Mouse (Mus musculus) heart, postnatal 10 days (tissue): Measurements from ENCODE around the gene Sod2. TPM values are rescaled to one million over a fixed set of nuclear protein-coding genes. Genes with fewer than 3 reads are reported as not detected.
A peak's percentile ranks its signal among the peaks of the same experiment; 100 is the strongest.
"Not testable (repeated sequence)": the region's sequence is repeated elsewhere in the genome, so short reads cannot be mapped to it uniquely, and the experiment has no call there.

ENCODE experiments used
- DNase-seq, 2 experiments: peaks; one replicate each; pipeline ENCODE4 v3.0.0; 2021
- intact Hi-C: fragments of 180-260 bp; cut with DNase I; formaldehyde crosslinking; loops from one replicate; pipeline ENCODE4 v1.15.1; 2025
- total RNA-seq, 2 experiments: library from RNA; stranded (reverse); gene quantifications; 2 replicates each; pipeline ENCODE4 v1.2.3; 2021

The Sod2 gene
- total RNA-seq, 2 experiments from 2014 or later, result 815 to 853 TPM

DNA sequence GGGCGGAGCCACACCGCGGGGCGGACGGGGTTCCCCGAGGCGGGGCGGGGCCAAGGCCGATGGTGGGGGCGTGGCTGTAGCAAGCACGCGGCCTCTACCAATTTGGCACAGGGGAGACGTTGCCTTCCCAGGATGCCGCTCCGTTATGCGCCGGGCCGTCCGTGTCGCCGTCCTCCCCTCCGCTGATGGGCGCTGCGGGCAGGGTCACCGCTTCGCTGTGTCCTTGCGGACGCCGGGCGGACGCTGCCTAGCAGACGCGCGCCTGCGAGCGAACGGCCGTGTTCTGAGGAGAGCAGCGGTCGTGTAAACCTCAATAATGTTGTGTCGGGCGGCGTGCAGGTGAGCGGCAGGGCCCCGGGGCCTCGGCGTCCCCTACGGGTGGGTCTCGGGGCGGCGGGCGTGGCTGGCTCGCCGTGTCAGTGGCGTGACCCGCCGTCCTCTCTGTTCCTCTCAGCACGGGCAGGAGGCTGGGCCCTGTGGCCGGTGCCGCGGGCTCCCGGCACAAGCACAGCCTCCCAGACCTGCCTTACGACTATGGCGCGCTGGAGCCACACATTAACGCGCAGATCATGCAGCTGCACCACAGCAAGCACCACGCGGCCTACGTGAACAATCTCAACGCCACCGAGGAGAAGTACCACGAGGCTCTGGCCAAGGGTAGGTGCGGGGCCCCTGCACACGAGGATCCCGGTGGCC is 1.2 kb downstream of the Sod2 start:
- intact Hi-C loops, result loop anchor here (1.0 kb wide), 2 partner anchors 16 to 92 kb away; partner anchors contain the start of gene Mrpl18
- peak; percentile 99 to 100 for DNase-seq

DNA sequence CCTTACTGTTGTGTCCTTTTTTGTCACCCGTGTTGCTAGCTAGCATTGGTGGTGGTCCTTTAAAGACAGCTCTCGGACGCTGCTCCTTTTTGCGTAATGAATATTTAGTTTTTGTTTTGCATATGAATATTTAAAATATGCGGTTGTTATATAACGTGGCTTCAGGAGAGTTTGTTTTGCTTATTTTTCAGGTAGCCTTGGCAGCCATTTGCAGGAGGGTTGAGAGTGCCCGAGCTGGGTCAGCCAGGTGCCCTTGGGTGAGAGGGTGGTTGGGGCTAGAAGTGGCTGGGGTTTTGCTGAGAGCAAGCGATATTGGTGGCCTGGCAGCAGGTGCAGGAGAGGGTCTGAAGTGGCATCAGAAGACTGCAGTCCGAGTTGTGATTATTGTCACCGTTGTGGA is 1.9 kb downstream of the Sod2 start:
- peak; percentile 52 to 54 for DNase-seq
- intact Hi-C loops, result no loop called here

GRCm38 (mm10) chr17:13009887-13010286 is 3.2 kb downstream of the Sod2 start:
- DNase-seq, result peak; percentile 50 to 66
- intact Hi-C loops, result loop anchor here (5.0 kb wide), 1 partner anchor 128 kb away; no protein-coding TSS in a partner anchor

GRCm38 (mm10) chr17:13013316-13013715 is 6.7 kb downstream of the Sod2 start:
- intact Hi-C loops, result loop anchor here (5.0 kb wide), 1 partner anchor 131 kb away; no protein-coding TSS in a partner anchor

GRCm38 (mm10) chr17:13036627-13037192 is 30.1 kb downstream of the Sod2 start:
- intact Hi-C loops, DNase-seq: not testable (repeated sequence)

More at GRCm38 (mm10) chr17:13013316-13013715, 6.7 kb downstream of the Sod2 start:
- DNase-seq, result no peak

- intact Hi-C loops, result not testable (repeated sequence)
Measured at GRCm38 (mm10) chr17:13043846-13044673, 37.4 kb downstream of the Sod2 start.

DNA sequence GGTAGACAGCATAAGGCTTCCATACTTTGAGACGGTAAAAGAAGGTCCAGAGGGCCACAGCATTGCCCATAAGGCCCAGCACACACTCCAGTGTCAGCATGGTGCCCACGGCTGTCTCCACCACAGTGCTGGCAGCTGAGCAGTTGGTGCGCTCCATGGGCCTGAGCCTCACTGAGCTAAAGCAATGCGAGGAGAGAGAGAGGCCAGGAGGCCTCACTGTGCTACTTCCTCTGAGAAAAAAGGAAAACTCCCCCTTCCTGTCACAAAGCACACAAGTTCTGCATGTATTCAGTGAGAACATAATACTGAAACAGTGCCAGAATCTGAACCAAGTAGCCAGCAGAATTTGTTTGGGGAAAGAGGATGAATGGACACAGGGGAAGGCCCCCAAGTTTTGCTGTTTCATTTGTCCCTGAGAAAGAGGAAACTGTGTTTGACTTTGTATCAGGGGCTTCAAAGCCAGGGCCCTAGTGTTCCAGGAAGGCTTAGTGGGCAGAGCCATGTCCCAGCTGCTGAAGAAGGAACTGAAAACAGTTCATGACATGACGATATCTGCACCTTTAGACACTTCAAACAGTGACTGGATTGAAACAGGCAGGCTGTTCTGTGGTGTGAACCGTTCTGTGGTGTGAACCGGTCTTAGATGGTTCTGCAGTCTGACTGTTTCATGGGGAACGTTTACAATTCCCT is 45.6 kb downstream of the Sod2 start, which contains the start of gene Gpr31b:
TSS of gene Gpr31b (minus strand) at position 173 of the 690 bp plus-strand sequence.
- peak in 1 of 2 experiments; percentile 12 for DNase-seq
- intact Hi-C loops, result not testable (repeated sequence)

More at GRCm38 (mm10) chr17:13043846-13044673, 37.4 kb downstream of the Sod2 start:
- peak; percentile 51 to 72 for DNase-seq

DNA sequence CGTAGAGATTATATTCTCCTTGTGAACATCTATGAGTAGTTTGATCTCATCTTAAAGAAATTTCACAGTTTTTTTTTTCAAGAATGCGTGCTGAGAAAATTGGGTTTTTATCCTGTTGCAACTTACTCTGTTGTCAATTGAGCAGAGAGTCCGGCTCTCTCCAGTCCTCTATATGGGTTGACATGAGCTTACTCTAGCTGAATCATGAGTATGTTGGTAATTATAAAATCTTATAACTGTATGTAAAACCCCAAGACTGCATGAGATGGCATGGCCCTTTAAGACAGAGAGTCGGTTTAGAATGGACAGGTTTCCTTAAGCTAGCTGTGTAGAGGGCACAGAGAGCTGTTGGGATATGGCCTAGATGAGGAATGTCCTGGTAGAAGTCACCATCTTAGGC is 54.2 kb downstream of the Sod2 start, which contains the start of gene Tcp10b:
TSS of gene Tcp10b (plus strand) at position 301 of the 400 bp plus-strand sequence.
- intact Hi-C loops, DNase-seq: not testable (repeated sequence)

DNA sequence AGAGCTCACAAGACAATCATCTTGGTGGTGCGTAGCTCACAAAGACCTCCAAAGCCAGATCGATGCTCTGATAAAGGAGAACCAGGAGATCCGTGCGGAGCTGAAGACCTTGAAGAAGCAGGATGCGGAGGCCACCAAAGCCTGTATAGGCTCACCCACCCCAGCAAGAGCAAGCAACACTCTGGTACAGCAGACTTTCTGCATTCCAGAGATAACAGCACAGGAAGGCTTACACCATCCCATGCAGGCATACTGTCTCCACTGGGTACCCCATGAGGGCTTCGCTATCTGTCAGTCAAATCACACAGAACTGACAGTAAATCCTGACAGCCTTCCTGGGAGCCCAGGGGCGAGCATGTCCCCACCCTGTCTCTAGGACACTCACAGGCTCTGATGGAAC is 56.2 kb downstream of the Sod2 start:
- DNase-seq, intact Hi-C loops: not testable (repeated sequence)

GRCm38 (mm10) chr17:13067864-13068385 is 61.3 kb downstream of the Sod2 start:
- intact Hi-C loops, DNase-seq: not testable (repeated sequence)

DNA sequence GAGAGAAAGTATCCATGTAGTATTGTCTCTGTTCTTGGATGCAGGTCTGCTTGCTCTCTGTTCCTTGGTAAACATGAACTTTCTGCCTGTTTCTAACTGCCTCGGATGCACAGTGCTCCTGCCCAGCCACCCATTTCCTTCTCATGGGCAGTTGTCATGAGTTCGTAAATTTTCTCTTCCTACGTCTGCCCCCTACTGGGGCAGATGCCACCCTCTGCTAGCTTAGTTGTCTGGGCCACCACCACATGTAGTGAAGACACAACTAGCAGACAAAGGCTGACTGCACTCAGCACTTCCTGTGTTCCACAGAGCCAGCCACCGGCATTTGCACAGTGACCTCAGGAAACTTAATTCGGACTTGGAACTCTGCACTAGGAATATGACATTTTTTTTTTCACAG is 62.6 kb downstream of the Sod2 start:
- DNase-seq, intact Hi-C loops: not testable (repeated sequence)

Other genes starting within 250 kb of the Sod2 start
- gene Igf2r, start 237.2 kb upstream of the Sod2 start, total RNA-seq, result 100 to 1,000 TPM; 180 to 214 TPM
- gene Mas1, start 138.7 kb upstream of the Sod2 start, total RNA-seq, result under 1 TPM; 0.22 to 0.50 TPM
- gene Mrgprh, start 130.8 kb upstream of the Sod2 start, total RNA-seq, result 1 to 10 TPM; 1.9 to 2.1 TPM
- 1 to 10 TPM; 1.3 to 1.5 TPM for gene Pnldc1, start 96.6 kb upstream of the Sod2 start, total RNA-seq
- 100 to 1,000 TPM; 226 to 233 TPM for gene Tcp1, start 91.1 kb upstream of the Sod2 start, total RNA-seq
- gene Mrpl18, start 90.5 kb upstream of the Sod2 start, total RNA-seq, result 100 to 1,000 TPM; 159 to 170 TPM
- gene Acat3, start 66.2 kb upstream of the Sod2 start, total RNA-seq, result not detected
- gene Acat2, start 46.1 kb upstream of the Sod2 start, total RNA-seq, result 10 to 100 TPM; 13.2 to 17.0 TPM
- 10 to 100 TPM; 50.2 to 51.6 TPM for gene Wtap, start 12.7 kb upstream of the Sod2 start, total RNA-seq
- not detected for gene Gpr31b, start 45.5 kb downstream of the Sod2 start, total RNA-seq
- under 1 TPM; 0.17 to 0.36 TPM for gene Tcp10b, start 54.3 kb downstream of the Sod2 start, total RNA-seq
- not detected for gene Unc93a, start 125.0 kb downstream of the Sod2 start, total RNA-seq
- not detected for gene Smok2a, start 214.3 kb downstream of the Sod2 start, total RNA-seq
- gene Smok2b, start 223.4 kb downstream of the Sod2 start, total RNA-seq, result not detected